Mouse (Mus musculus): ENCODE measurements around the gene Oxsr1.
"Not testable (repeated sequence)": the region's sequence is repeated elsewhere in the genome, so short reads cannot be mapped to it uniquely, and the experiment has no call there.

Gene Oxsr1

DNA sequence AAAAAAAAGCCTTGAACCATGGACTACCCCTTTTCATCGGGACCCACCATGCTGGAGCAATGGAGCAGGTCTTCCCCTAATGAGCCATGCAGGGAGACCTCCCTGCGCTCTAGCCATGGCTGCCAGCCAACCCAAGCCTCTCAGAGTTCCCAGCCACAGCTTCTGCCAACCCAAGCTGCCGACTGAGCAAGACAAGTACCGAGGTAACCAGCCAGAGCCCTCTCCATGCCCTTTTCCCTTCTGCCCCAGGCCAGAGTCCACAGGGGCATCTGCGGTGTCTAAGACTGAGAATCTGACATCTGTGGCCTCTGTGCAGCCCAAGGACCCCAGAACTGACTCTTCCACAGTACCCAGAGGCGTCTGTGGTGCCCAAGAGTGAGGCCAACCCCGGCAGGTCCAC, 45.9 kb downstream of the Oxsr1 start:
- peak in 1 of 2 experiments; percentile 30 for DNase-seq (ENCODE audit: inconsistent age in 2 of 2, low spot score in 1 of 2)

DNA sequence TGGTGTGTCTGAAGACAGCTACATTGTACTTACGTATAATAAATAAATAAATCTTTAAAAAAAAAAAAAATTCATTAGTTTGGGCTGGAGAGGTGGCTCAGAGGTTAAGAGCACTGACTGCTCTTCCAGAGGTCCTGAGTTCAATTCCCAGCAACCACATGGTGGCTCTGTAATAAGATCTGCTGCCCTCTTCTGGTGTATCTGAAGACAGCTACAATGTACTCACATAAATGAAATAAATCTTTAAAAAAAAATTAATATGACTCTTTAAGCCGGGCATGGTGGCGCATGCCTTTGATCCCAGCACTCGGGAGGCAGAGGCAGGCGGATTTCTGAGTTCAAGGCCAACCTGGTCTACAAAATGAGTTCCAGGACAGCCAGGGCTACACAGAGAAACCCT, 47.4 kb downstream of the Oxsr1 start:
- DNase-seq (ENCODE audit: inconsistent age in 2 of 2, low spot score in 1 of 2) = not testable (repeated sequence)

DNA sequence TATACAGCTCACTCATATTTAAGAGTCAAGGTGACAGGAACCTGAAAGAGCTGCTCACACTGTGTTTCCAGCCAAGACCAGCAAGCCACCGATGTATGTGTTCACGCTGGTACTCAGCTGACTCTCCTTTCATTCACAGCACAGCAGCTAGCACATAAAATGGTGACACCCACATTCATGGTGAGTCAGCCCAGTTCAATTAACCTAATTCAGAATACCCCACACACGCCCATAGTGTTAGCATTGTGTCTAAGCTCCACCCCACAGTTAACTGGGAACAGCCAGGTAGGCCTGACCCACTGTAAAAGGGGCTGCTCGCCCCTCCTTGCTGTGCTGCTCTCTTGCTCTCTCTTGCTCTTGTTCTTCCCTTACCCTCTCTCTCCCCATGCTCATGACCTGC, 50.7 kb downstream of the Oxsr1 start:
- no peak for DNase-seq (ENCODE audit: inconsistent age in 2 of 2, low spot score in 1 of 2)

DNA sequence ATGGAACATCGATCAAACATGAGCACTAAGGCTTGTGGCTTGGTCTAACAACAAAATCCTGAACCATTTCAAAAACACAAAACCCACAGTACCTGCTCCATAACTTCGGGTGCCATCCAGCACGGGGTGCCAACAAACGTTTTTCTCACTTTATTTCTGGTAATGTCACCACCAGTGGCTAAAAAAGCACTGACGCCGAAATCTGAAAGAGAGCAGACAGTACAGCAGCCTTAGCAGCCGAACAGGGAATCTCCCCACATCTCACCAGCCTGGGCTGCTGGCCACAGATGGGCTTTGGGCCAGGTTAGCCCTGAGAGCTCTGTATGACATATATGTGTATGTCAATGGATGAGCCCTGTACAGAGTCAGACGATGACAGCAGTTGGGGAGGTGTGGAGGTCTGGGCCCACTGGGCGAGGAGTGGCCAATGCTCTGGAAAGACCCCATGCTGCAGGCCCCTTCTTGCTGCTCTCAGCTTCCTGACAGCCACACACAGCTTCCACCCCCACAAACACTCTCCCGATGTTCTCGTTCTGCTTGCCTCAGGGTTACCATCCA, 53.6 kb downstream of the Oxsr1 start:
- no peak for DNase-seq (ENCODE audit: inconsistent age in 2 of 2, low spot score in 1 of 2)

DNA sequence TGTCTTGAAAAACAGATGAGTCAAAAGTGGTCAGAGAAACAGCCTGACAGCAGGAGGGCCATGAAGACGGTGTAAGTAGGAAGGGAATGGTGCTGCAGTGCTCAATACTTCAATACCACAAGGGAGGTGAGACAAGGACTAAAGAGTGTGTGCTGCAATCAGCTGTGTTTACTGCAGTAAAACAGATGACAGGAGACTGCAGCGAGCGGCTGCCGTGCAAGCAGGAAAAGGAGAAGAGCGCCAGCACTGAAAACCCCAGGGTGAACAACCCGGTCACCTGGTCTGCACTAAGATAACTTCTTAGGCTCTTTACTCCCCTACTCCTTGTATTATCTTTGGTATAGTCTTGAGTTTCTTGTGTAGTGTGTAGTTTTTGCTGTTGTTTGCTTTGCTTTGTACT, 54.1 kb downstream of the Oxsr1 start:
- no peak for DNase-seq (ENCODE audit: inconsistent age in 2 of 2, low spot score in 1 of 2)

DNA sequence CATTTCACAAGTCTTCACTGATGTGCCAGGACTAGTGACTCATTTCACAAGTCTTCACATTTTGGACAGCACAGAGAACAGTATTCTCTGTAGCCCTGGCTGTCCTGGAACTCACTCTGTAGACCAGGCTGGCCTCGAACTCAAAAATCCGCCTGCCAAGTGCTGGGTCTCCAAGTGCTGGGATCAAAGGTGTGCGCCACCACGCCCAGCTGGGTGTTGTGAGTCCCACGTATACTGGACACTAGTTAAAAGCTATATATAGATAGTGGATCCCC, 56.2 kb downstream of the Oxsr1 start:
- DNase-seq (ENCODE audit: inconsistent age in 2 of 2, low spot score in 1 of 2) = peak; percentile 13 to 40

DNA sequence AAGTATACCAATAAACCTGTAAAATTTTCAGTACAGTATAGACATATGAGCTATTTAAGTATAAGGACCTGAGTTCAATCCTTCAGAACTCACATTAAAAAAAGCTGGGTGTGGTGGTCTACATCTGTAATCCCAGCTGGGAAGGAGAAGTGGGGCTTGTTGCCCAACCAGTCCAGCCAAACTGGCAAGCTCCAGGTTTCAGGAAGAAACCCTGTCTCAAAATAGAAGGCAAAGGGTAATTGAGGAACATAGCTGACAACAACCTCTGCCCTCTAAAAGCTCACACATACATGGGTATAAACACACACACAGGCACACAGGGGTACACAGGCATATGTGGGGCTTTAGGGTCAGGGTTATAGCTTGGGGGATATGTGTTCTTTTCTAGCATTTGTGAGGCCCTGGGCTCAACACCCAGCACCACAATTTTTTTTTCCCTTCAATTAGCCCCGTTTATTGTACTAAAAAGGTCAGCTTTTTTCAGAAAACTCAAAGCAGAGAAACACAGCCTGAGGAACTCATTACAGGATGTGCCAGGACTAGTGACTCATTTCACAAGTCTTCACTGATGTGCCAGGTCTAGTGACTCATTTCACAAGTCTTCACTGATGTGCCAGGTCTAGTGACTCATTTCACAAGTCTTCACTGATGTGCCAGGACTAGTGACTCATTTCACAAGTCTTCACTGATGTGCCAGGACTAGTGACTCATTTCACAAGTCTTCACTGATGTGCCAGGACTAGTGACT, 56.7 kb downstream of the Oxsr1 start:
- peak in 1 of 2 experiments; percentile 43 for DNase-seq (ENCODE audit: inconsistent age in 2 of 2, low spot score in 1 of 2)

DNA sequence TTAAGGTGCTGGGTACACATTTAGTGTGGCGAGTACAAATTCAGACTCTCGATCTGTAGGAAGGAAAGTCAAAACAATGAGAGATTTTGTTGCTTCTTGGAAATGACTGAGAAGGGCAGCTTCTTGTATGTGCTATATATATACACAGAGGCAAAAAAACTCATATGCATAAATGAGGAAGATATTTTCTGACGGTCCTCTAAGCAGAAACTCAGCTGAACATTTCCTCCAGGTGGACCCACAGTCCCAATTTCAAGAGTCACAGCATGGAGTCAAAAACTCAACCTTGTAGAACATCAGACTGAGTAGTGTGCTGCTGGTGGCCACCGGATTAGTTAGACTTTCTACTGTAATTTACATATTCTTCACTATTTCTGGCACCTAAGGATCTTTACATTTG, 59.2 kb downstream of the Oxsr1 start:
- DNase-seq (ENCODE audit: inconsistent age in 2 of 2, low spot score in 1 of 2) = no peak

DNA sequence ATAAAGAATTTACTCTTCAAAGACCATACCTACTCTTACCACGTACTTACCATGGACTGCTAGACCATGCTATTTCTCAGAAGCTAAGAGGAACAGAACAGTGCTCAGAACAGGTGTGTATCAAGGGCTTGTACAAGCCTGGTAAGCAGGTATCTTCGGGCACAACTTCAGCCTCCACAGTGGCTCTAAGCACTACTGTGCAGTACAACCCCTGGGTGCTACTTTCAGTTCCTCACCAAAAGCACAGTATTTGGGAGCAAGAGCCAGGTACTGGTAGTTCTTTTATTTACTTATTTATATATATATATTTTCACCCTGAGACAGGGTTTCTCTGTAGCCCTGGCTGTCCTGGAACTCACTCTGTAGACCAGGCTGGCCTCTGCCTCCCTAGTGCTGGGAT, 61.4 kb downstream of the Oxsr1 start:
- no peak for DNase-seq (ENCODE audit: inconsistent age in 2 of 2, low spot score in 1 of 2)

DNA sequence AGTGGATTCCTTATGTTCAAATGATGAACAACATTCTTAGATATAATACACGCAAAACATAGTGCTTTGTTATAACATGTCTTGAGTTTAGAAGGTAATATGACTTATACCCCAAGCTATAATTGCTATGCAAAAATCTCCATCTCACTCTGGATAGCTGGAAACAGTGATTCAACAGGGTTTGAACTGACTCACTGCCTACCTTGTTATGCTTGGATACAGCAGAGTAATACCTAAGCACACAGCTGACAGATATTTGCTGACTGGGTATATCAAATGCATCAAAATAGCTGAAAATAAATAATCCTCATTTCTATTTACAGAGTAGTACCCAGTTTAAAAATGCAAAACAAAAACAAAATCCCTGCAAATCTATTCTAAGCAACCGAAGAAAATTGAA, 63.4 kb downstream of the Oxsr1 start:
- no peak for DNase-seq (ENCODE audit: inconsistent age in 2 of 2, low spot score in 1 of 2)

DNA sequence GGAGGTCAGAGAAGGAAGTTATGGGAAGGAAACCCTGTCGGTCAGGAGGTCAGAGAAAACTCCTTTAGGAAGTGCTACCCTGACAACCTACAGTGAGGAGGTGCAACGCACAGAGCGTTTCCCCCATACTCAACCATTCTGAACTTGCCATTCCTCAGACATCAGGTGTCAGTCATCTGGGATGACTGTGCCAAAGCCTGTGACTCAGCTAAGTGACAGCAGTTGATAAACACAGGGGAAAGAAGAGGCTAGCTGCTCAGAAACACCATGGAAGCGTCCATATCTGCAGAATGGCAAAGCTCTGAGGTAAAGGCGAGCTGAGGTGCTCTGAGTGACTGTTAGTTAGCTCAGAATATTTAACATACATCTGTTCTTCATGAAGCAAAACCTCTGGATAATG, 64.1 kb downstream of the Oxsr1 start:
- no peak for DNase-seq (ENCODE audit: inconsistent age in 2 of 2, low spot score in 1 of 2)

DNA sequence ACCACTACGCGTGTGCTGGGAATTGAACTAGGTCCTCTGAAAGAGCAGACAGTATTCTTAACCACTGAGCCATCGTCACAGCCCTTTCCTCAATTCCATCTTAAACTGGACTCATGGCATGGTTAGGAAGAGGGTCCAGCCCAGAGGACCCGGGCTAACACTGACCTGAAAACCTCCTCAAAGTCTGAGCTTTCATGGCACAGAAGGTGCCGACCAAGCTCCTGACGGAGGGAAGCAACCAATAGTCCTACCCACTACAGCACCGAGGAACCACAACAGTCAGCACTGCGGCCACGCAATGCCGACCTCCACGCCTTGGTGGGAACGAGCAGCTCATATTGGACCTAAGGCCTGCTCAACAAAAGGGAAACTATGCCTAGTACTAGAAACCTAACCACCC, 66.1 kb downstream of the Oxsr1 start:
- no peak for DNase-seq (ENCODE audit: inconsistent age in 2 of 2, low spot score in 1 of 2)

DNA sequence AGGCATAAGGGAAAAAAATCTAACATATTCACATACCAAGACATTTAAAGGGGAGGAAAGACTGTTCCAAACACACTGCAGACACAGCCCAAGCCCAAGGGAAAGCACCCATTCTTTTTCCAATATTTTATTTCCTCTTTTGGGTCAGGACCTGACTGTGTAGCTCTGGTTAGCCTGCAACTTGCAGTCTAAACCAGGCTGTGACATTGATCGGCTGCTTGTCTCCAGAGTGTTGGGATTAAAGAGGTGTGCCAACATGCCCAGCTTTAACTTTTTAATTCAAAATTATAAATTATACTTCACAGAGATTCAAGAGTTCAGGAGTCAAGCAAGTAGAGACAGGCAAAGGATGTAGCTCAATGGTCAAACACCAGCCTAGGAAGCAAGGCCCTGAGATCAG, 67.1 kb downstream of the Oxsr1 start:
- DNase-seq (ENCODE audit: inconsistent age in 2 of 2, low spot score in 1 of 2) = no peak

DNA sequence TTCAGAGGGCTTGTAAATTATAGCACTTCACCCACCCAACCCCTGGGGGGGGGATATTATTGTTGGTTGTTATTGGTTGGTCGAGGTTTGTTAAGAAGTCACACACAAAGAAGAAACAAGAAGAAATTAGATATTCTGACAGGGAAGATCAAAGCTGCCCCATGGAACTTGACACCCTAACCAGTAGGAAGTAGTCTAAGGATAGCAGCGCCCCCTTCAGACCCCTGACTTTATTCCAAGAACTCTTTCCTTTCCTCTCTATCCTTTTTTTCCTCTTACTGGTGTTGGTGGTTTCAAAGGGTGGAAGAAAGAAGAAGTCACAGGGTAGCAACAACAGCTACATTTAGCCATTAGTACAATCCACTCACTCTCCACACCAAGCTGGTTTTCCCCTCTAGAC, 68.0 kb downstream of the Oxsr1 start:
- no peak for DNase-seq (ENCODE audit: inconsistent age in 2 of 2, low spot score in 1 of 2)

DNA sequence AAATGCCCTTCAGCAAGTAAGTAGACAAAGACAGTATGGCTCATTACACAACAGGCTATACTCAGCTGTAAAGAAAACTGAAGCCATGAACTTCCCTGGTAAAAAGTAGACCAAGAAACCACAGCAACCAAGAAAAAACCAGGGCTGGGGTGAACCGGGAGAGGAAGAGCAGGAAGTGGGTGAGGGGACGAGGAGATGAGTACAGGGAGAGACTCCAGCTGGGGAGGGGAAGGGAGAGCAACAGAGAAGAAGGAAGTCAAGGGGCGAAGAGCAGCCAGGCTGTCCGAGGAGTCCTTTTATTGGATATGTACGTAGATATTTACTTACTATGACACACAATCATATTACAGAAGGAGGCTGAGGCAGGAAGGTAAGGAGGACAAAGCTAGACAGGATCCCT, 74.2 kb downstream of the Oxsr1 start:
- DNase-seq (ENCODE audit: inconsistent age in 2 of 2, low spot score in 1 of 2) = no peak

DNA sequence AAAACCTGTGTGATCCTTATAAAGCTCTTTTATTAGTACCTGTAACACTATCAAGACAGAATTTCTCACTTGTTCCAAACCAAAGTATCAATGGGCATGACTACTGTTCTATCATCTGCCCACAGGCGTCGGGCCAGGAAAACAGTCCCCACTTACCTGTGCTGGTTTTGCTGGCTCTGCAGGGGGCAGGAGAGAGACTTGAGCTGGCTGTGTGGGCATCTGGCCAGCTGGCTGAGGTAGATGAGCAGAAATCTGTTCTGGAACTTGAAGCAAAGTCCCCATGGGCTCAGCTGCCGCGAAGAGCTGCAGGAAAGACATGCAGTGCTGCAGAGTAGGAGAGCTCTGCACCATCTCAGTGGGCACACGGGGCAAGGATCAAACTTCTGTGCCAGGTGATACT, 75.4 kb downstream of the Oxsr1 start:
- peak in 1 of 2 experiments; percentile 30 for DNase-seq (ENCODE audit: inconsistent age in 2 of 2, low spot score in 1 of 2)

DNA sequence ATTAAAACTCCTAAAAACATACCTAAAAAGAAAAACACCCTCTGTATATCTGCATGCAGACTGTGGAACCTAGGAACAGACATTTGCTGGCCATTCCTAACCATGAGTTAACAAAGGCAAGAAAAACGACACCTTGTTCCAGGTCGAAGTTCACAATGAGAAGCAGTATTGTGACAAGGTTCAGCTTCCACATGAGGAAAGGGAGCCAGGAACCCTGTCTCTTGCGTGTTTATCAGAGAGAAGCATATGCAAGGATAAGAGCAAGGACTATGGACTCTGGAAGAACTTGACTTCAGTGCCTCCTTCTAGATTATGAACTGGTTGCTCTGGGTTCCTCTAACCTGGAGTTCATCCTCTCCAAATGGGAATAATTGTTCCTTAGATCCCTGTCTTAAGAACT, 78.2 kb downstream of the Oxsr1 start:
- DNase-seq (ENCODE audit: inconsistent age in 2 of 2, low spot score in 1 of 2) = no peak

DNA sequence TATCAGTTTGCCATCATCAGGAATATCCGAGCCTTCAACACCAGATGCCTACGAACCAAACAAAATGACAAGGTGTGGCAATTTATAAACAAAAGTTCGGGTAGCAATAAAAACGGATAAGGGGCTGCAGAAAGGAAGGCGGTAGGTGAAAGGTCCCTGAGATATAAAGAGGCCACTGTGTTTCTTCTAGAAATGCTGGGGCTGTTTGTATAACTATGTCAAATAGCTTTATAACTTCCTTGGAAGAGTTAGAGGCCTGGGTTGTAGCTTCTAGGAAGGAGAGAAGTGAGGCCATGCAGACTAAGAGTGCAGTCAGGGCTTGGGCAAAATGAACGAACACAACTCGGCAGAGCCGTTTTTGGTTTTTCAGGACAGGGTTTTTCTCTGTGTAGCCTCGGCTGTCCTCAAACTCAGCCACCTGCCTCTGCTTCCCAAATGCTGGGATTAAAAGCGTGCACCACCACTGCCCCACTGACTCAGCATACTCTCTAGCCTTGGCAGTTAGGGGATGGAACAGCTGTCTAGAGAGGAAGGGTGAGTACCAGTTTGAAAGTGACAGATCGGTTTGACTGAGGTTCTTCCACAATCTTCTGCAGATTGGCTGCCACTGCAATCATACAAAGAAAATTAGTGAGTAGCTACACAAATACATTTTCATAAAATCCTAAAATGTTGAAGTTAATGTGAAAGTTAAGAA, 80.9 kb downstream of the Oxsr1 start:
- DNase-seq (ENCODE audit: inconsistent age in 2 of 2, low spot score in 1 of 2) = no peak

DNA sequence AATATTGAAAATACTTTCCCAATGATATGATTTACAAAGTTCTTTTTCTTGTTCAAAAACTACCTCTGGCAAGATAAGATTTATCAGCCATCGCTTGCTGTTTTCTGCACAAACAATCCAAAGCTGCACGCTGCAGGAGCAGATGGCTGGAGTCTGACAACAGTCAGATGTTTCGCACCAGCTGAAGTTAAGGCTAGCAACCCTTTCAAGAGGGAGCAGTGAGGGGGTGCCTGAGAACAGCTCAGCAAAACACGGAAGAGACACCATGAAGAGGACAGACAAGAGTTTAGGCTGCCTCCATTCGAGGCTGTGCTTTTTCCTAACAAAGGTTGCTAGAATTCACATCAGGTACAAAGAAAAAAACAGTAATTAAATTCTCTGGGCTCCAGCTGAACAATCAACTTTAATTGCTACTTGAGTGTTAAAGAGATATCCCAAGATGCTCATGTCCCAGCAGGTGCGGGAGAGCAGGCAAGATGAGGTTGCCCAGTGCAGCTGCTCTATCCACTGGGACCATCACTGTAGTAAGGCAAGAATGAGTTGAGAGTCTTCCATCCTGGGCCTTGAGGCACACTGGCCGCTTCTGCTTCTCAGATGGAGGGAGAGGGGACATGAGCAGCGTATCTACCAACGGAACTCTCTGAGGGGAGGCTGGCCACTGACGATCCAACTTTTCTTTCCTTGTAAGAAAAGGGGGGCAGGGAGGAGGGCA, 81.8 kb downstream of the Oxsr1 start:
- no peak for DNase-seq (ENCODE audit: inconsistent age in 2 of 2, low spot score in 1 of 2)

DNA sequence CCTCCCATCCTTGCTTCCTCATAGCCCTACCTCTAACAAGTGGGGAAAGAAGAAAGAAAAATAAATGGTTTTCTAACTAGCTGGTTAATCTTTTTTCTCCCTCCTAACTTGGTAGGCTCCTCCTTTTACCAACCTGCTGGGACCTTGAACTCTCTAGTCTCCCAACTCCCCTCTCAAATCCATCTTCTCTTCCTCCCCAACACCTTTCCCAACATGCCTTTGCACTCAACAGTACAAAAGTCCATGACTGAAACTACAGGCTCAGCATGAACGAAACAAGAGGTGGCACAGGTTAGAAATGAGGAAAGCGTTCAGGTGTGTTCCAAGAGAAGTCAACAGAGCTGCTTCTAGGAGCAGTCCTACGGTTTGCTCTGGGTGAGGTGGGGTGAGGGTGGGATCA, 83.0 kb downstream of the Oxsr1 start:
- no peak for DNase-seq (ENCODE audit: inconsistent age in 2 of 2, low spot score in 1 of 2)

DNA sequence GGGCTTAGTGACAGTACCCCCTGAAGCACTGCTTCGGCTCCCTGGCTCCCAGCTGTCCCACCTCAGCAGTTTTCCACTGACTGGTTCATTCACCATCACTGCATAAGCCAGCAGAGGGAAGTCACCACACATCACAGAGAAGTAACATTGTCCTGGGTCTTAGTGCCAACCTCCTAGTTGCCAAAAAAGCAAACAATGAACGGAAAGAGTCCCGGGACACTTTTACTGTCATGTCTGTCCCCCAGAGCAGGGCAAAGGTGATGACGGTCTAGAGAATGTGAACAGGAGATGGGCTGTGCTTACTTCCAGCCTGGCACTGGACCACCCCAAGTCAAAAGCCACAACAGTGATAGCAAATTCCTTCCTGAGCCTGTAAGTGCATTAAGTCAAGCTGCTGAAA, 83.4 kb downstream of the Oxsr1 start:
- no peak for DNase-seq (ENCODE audit: inconsistent age in 2 of 2, low spot score in 1 of 2)

DNA sequence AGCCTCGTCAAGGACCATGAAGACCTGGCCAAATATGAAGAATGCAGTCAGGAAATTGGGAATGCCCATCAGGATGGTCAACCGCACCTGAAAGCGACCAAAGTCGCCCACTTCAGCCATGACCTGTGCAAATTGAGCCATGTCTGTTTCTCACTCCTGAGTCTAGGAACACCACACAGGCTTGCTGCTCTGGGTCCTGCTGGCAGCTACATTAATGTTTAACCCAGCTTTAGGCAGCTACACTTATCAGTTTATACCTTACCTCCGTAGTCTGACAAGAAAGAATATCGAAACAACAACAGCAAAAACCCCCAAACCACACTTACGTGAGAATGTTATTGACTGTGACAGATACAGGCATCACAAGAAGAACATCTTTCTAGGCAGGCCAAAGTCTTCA, 90.7 kb downstream of the Oxsr1 start:
- no peak for DNase-seq (ENCODE audit: inconsistent age in 2 of 2, low spot score in 1 of 2)

Data from adrenal gland, adult (tissue).